Mouse (Mus musculus): ENCODE results near the gene Fam222b. TPM values are rescaled to one million over a fixed set of nuclear protein-coding genes. Genes with fewer than 3 reads are reported as not detected.
"Not testable (repeated sequence)": the region's sequence is repeated elsewhere in the genome, so short reads cannot be mapped to it uniquely, and the experiment has no call there.

The Fam222b gene
- 21.6 and 25.6 TPM in 2 replicates for polyA plus RNA-seq (2012; rRNA removed)

DNA sequence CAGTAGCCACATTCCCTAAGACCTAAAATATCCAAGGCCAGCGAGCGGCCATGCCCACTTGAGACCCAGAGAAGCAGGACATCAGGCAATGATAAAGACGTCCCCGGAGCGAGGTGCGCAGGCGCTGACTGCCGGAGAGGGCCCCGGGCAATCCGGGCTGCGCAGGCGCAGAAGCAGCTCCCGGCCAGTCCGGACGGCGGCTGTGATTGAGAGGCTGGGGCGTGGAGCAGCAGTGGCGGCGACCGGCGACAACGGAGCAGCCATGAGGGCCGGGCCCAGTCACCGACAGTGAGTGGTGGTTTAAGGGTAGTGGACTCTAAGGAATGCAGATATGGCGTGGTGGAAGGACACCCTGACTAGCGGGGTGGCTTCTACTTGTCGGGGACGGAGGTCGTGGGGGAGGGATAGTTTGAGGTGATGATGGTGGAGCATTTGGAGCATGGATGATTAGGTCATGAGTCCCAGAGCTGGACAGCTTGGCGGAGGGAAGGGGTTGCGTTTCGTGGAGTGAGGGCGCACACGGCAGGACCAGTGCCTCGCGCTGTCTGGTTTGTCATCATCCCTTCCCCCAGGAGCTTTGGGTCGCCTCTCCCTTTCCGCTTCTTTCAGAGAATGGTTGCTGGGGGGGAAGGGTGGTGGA is at the start of gene Fam222b:
Fam222b (plus strand) TSS at position 157 of the 640 bp plus-strand sequence.
- peak within 1 kb of the TSS; percentile 96 for H3K4me3 ChIP-seq (replicated peaks; ENCODE audit: extremely low read depth, low read depth, low read length)
- 1% methylated on average over 38 of the region's 38 CpGs for WGBS
- TF ChIP-seq POLR2A (IDR thresholded peaks at IDR 0.05; ENCODE audit: borderline replicate concordance, extremely low read depth, low read depth, low read length) (peak; percentile 80), CTCF (IDR thresholded peaks at IDR 0.05; ENCODE audit: insufficient read depth, low read length) (no peak)
- H3K4me1 ChIP-seq (ENCODE audit: control insufficient read depth, insufficient read depth, low read length) = peaks cover 10% of the 10 kb centered on the region
- peak; percentile 86 for DNase-seq

DNA sequence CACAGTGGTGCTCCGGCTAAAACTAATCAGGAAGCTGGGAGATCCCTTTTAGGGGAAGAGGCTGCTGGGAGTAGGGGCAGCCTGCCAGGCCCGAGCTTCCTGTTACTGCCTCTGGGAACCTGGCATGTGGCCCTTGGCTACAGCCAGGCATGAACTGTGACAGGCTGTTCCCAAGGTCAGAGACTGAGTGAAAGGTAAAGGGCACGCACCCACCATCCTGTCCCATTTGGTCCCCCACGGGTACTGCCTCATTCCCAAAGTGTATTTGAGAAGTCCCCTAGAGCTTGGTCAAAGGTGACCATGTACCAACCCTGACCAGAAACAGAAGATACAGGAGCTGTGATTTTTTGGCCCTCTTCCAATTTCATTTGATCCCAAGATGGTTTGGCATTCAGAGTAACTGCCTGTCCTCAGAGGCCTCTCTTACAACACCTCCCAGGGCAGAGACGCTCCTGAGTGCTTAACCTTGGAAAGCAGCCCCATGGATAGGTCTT is 49.7 kb upstream of the Fam222b start:
- TF ChIP-seq CTCF (IDR thresholded peaks at IDR 0.05; ENCODE audit: insufficient read depth, low read length) = no peak
- TF ChIP-seq POLR2A (IDR thresholded peaks at IDR 0.05; ENCODE audit: borderline replicate concordance, extremely low read depth, low read depth, low read length) = no peak
- H3K4me3 ChIP-seq (replicated peaks; ENCODE audit: extremely low read depth, low read depth, low read length) = no peak overlapping the region
- H3K4me1 ChIP-seq (ENCODE audit: control insufficient read depth, insufficient read depth, low read length) = peaks cover 10% of the 10 kb centered on the region
- 17% methylated on average over 5 of the region's 5 CpGs for WGBS
- DNase-seq = peak; percentile 75

GRCm38 (mm10) chr11:78048637-78049036 is 45.8 kb upstream of the Fam222b start:
- WGBS = 89% methylated on average over 4 of the region's 4 CpGs
- peaks cover 15% of the 10 kb centered on the region for H3K4me1 ChIP-seq (ENCODE audit: control insufficient read depth, insufficient read depth, low read length)
- H3K4me3 ChIP-seq (replicated peaks; ENCODE audit: extremely low read depth, low read depth, low read length); DNase-seq: not testable (repeated sequence)

DNA sequence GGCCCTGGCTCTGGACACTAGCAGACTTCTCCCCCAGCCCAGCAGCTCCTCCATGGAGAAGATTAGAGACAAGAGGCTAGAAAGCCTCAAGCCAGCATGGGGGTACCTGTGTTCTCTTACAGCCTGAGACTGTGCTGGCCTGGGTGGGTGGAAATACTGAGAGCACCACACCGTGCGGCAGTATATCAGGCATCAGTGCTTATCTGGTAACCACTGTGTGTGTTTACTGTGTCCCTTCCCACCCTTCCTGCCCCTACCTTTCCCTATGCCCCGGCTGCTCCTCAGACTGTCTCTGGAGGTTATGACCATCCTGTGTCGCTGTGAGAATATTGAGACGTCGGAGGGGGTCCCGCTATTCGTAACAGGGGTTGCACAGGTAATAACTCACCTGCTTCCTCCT is 41.4 kb upstream of the Fam222b start:
- Histone ChIP-seq H3K4me1 (ENCODE audit: control insufficient read depth, insufficient read depth, low read length) (peaks cover 5% of the 10 kb centered on the region; the same call in 1 of the 2 replicates), H3K4me3 (replicated peaks; ENCODE audit: extremely low read depth, low read depth, low read length) (no peak overlapping the region)
- no peak for DNase-seq
- 65% methylated on average over 8 of the region's 8 CpGs for WGBS
- TF ChIP-seq CTCF (IDR thresholded peaks at IDR 0.05; ENCODE audit: insufficient read depth, low read length) (no peak), POLR2A (IDR thresholded peaks at IDR 0.05; ENCODE audit: borderline replicate concordance, extremely low read depth, low read depth, low read length) (no peak)

DNA sequence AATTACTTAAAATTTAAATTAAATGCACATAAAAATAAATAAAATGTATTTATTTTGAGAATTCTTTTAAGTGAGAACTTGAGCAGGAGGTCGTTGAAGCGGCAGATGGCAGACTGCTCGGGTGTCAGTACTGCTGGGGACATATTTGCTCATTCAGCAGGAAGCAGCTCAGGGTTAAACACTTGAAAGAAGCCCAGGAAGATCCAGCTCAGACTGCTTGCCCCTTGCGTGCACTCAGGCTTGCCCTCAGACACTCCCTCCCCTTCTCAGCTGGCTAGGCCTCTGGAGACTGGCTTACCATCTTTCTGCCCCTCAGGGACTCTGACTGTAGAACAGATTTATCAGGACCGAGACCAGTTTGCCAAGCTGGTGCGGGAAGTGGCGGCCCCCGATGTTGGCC is 37.5 kb upstream of the Fam222b start:
- DNase-seq = no peak
- WGBS = 65% methylated on average over 8 of the region's 8 CpGs
- no peak overlapping the region for H3K4me3 ChIP-seq (replicated peaks; ENCODE audit: extremely low read depth, low read depth, low read length)
- peaks cover 5% of the 10 kb centered on the region; the same call in 1 of the 2 replicates for H3K4me1 ChIP-seq (ENCODE audit: control insufficient read depth, insufficient read depth, low read length)
- TF ChIP-seq POLR2A (IDR thresholded peaks at IDR 0.05; ENCODE audit: borderline replicate concordance, extremely low read depth, low read depth, low read length) (no peak), CTCF (IDR thresholded peaks at IDR 0.05; ENCODE audit: insufficient read depth, low read length) (no peak)

DNA sequence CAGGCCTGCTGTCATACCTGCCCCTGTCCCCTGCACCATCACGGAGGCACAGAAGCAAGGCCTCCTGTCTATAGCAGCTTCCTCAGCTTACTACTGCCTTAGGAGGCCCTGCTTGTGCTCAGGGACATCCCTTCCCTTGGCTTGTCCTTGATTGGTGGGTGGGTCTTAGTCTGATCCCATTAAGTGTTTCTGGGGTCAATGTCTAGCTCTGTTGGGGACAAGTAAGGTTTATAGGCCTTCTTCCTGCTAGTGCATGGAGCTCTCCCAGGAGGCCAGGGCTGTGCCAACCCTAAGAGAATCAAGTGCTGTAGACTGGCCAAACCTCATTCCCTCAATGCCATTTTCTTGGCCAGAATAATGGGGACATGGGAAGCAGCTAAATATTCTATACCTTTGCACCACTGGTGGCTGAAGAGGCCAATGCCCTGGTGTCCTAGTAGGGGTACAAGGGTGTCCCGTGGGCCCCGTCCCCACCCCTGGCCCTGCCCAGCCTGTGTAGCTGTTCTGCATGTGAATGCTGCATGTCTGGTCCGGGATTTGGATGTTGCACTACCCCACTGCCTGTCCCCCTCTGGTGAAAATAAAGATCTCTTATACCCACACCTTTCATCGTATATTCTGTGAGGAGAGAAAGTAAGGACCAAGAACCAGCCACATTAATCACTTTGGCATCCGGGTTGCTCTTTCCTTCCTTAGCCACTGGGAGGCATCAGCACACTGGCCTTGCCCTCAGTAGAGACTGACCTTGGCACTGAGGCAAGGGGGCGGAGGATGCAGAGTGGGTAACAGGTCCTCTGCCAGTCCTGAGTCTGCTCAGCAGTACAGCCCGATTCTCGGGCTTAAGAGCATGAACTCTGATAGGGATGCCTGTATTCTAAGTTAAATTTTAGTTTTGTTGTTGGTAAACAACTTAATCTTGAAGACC is 34.4 kb upstream of the Fam222b start:
- Histone ChIP-seq H3K4me3 (replicated peaks; ENCODE audit: extremely low read depth, low read depth, low read length) (no peak overlapping the region), H3K4me1 (ENCODE audit: control insufficient read depth, insufficient read depth, low read length) (no peaks in the 10 kb centered on the region)
- peak; percentile 56 for DNase-seq
- WGBS = 38% methylated on average over 9 of the region's 9 CpGs
- TF ChIP-seq CTCF (IDR thresholded peaks at IDR 0.05; ENCODE audit: insufficient read depth, low read length) = peak; percentile 97
- no peak for TF ChIP-seq POLR2A (IDR thresholded peaks at IDR 0.05; ENCODE audit: borderline replicate concordance, extremely low read depth, low read depth, low read length)

GRCm38 (mm10) chr11:78062563-78062962 is 31.9 kb upstream of the Fam222b start:
- TF ChIP-seq CTCF (IDR thresholded peaks at IDR 0.05; ENCODE audit: insufficient read depth, low read length) (no peak), POLR2A (IDR thresholded peaks at IDR 0.05; ENCODE audit: borderline replicate concordance, extremely low read depth, low read depth, low read length) (no peak)
- DNase-seq = no peak
- 71% methylated on average over 1 of the region's 1 CpGs for WGBS
- no peaks in the 10 kb centered on the region for H3K4me1 ChIP-seq (ENCODE audit: control insufficient read depth, insufficient read depth, low read length)
- H3K4me3 ChIP-seq (replicated peaks; ENCODE audit: extremely low read depth, low read depth, low read length) = no peak overlapping the region

- no peak for DNase-seq
- Histone ChIP-seq H3K4me3 (replicated peaks; ENCODE audit: extremely low read depth, low read depth, low read length) (no peak overlapping the region), H3K4me1 (ENCODE audit: control insufficient read depth, insufficient read depth, low read length) (no peaks in the 10 kb centered on the region)
- 45% methylated on average over 2 of the region's 2 CpGs for WGBS
- TF ChIP-seq POLR2A (IDR thresholded peaks at IDR 0.05; ENCODE audit: borderline replicate concordance, extremely low read depth, low read depth, low read length) (no peak), CTCF (IDR thresholded peaks at IDR 0.05; ENCODE audit: insufficient read depth, low read length) (no peak)
These were observed 28.6 kb upstream of the Fam222b start for GRCm38 (mm10) chr11:78065906-78066305.

DNA sequence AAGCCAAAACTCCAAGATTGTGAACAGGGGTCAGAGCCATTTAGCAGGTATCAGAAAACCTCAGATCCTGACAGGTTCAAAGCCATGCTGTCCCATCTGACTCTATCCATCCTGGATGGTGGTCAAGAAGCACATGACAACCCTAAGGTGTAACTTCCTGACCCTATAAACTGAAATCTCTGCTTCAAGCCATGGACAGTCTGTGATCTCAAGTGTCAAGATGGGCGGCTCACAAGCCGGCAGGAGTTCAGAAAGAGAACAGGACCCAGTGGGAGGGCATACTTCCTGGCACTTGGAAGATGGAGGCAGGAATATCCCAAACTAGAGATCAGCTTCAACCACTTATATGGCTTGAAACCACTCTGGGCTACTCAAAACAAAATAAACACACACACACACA is 27.8 kb upstream of the Fam222b start:
- Histone ChIP-seq H3K4me3 (replicated peaks; ENCODE audit: extremely low read depth, low read depth, low read length) (no peak overlapping the region), H3K4me1 (ENCODE audit: control insufficient read depth, insufficient read depth, low read length) (no peaks in the 10 kb centered on the region)
- TF ChIP-seq POLR2A (IDR thresholded peaks at IDR 0.05; ENCODE audit: borderline replicate concordance, extremely low read depth, low read depth, low read length) (no peak), CTCF (IDR thresholded peaks at IDR 0.05; ENCODE audit: insufficient read depth, low read length) (no peak)
- DNase-seq = no peak
- WGBS = 58% methylated on average over 2 of the region's 2 CpGs
